Mouse (Mus musculus) ES-E14 (cell line): Measurements from ENCODE around the gene Cdh18. TPM values are rescaled to one million over a fixed set of nuclear protein-coding genes. Genes with fewer than 3 reads are reported as not detected.

ENCODE experiments used
- DNase-seq: peaks from one replicate; pipeline ENCODE4 v3.0.0-alpha.2; 2013; ENCODE audit warnings: low read depth, low spot score
- H3K27ac ChIP-seq: 2 replicates; pipeline ENCODE4 v1.5.1; 2012; ENCODE audit warnings: low read depth, mild to moderate bottlenecking, low read length, moderate library complexity, mixed read lengths; ENCODE audit not compliant: poor library complexity, insufficient read depth, severe bottlenecking
- H3K36me3 ChIP-seq: 2 replicates; pipeline ENCODE4 v1.6.1; 2012; ENCODE audit warnings: mild to moderate bottlenecking, low read length, moderate library complexity, mixed read lengths; ENCODE audit not compliant: control insufficient read depth, poor library complexity, insufficient read depth, severe bottlenecking
- H3K4me1 ChIP-seq, 2 experiments: fragments of 150-350 bp in 1 of 2; sonication (generic) in 1 of 2; 2 replicates each; pipeline ENCODE4 v1.6.1; 2012; ENCODE audit warnings: low read length in 2 of 2, mild to moderate bottlenecking in 1 of 2, mixed read lengths in 1 of 2; ENCODE audit not compliant: control insufficient read depth in 2 of 2, insufficient read depth in 2 of 2, poor library complexity in 1 of 2
- H3K4me3 ChIP-seq, 2 experiments: fragments of 150-350 bp in 1 of 2; sonication (generic) in 1 of 2; 2 replicates each; pipeline ENCODE4 v1.5.1; 2012; ENCODE audit warnings: low read length in 2 of 2, low read depth in 1 of 2, mild to moderate bottlenecking in 1 of 2, mixed read lengths in 1 of 2; ENCODE audit not compliant: insufficient read depth in 1 of 2, poor library complexity in 1 of 2, severe bottlenecking in 1 of 2
- H3K9ac ChIP-seq: 2 replicates; pipeline ENCODE4 v1.6.1; 2012; ENCODE audit warnings: low read depth, mild to moderate bottlenecking, low read length, mixed read lengths; ENCODE audit not compliant: poor library complexity, insufficient read depth, severe bottlenecking
- H3K9me3 ChIP-seq: fragments of 150-350 bp; sonication (generic); 2 replicates; pipeline ENCODE4 v1.6.1; 2012; ENCODE audit warnings: low read depth, mild to moderate bottlenecking, low read length; ENCODE audit not compliant: control insufficient read depth, insufficient read depth
- CHD2 ChIP-seq: IDR thresholded peaks from 2 replicates; pipeline ENCODE4 v1.6.1; 2014; ENCODE audit warnings: mild to moderate bottlenecking, low read depth, low read length, inconsistent platforms
- HCFC1 ChIP-seq: IDR thresholded peaks from 2 replicates; pipeline ENCODE4 v1.6.1; 2012; ENCODE audit warnings: low read length, inconsistent platforms, borderline replicate concordance; ENCODE audit not compliant: insufficient read depth
- MAFK ChIP-seq: IDR thresholded peaks from 2 replicates; pipeline ENCODE4 v1.6.1; 2014; ENCODE audit warnings: mild to moderate bottlenecking, low read depth, low read length, inconsistent platforms; ENCODE audit not compliant: insufficient read depth
- ZC3H11A ChIP-seq: IDR thresholded peaks from 2 replicates; pipeline ENCODE4 v1.6.1; 2012; ENCODE audit warnings: low read depth, mild to moderate bottlenecking, inconsistent platforms, low read length, borderline replicate concordance
- ZNF384 ChIP-seq: IDR thresholded peaks from 2 replicates; pipeline ENCODE4 v1.6.1; 2012; ENCODE audit warnings: low read depth, low read length, inconsistent platforms
- in situ Hi-C, 2 experiments: fragments of 600-800 bp; cut with MboI; formaldehyde crosslinking; loops; one replicate each; pipeline ENCODE4 v1.15.1; 2025; ENCODE audit warnings: low sequenced_read_pairs in 2 of 2, inconsistent platforms in 1 of 2; ENCODE audit not compliant: unreplicated experiment in 2 of 2
- total RNA-seq: library from RNA; depleted of rRNA; stranded (reverse); fragments of 300-350 nt; gene quantifications from 2 replicates; pipeline ENCODE4 v1.2.3, GENCODE M21; 2012

The Cdh18 gene
- total RNA-seq, 1 experiment = 0.54 TPM

DNA sequence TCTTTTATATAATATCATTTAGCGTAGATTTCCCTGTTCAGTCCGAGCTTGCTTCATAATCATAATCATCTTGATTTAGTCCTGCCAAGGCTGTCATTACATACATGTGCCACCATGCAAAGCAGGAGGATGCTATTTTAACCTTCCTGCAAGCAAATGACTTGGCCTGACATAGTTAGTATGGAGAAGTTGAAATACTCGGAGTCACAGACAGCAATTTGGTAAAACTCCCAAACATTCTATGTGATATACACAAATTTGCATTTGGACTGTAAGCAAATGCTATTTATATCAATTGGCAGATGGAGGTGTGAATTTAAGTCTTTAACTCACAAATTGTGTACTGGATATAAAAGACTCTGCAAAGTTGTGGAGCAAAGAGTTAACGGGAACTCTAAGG, 616.0 kb downstream of the Cdh18 start:
- Histone ChIP-seq H3K27ac (no peak overlapping the region), H3K36me3 (no peaks in the 10 kb centered on the region), H3K9me3 (no peaks in the 10 kb centered on the region), H3K4me3 (no peak overlapping the region), H3K9ac (no peak overlapping the region), H3K4me1 (no peaks in the 10 kb centered on the region)
- DNase-seq = no peak
- in situ Hi-C loops = no loop called here
- TF ChIP-seq CHD2 (no peak), ZNF384 (no peak), HCFC1 (no peak), MAFK (no peak), ZC3H11A (no peak)

DNA sequence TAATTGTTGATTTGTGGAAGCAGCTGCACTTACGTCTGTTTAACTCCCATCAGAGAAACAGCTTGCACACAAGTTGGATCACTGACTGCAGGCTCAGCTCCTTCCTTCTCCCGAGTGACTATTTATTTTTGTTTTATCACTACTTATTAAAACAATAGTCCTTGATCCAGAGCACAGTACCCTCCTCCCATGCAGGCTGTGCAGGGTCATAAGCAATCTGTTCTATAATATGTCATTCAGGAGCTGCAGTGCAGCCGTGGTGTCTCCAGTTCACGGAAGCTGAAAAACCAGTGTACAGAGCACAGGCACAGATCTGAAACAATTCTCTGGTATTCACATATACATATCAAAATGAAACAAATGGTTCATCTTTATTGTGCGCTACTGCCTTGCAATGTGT, 625.8 kb downstream of the Cdh18 start:
- in situ Hi-C loops = no loop called here
- H3K27ac ChIP-seq = no peak overlapping the region
- H3K9ac ChIP-seq = no peak overlapping the region
- no peak overlapping the region for H3K4me3 ChIP-seq
- no peak for DNase-seq
- H3K36me3 ChIP-seq = no peaks in the 10 kb centered on the region
- TF ChIP-seq ZC3H11A = no peak
- no peak for TF ChIP-seq CHD2
- TF ChIP-seq ZNF384 = no peak
- no peak for TF ChIP-seq HCFC1
- no peak for TF ChIP-seq MAFK
- H3K4me1 ChIP-seq = no peaks in the 10 kb centered on the region
- H3K9me3 ChIP-seq = no peaks in the 10 kb centered on the region

DNA sequence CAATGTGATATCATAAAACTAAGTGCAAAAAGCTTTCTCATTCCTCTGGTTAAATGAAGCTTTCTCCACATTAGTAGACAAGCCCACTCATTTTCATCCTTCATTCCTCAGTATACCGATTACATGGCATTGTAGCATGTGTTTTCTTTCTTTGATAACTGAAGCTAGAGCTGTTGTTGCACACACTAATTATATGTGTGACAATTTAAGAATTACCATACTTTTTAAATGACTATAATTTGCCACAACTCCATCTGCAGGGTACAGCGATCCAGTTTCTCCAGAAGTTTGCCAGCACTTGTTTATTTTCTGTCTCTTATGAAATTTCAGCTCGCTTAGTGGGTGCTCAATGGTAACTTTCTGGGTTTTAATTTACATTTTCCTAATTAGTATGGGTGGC, 663.2 kb downstream of the Cdh18 start:
- no peaks in the 10 kb centered on the region for H3K36me3 ChIP-seq
- in situ Hi-C loops = no loop called here
- H3K9me3 ChIP-seq = no peaks in the 10 kb centered on the region
- H3K27ac ChIP-seq = no peak overlapping the region
- TF ChIP-seq HCFC1 = no peak
- no peak for TF ChIP-seq MAFK
- TF ChIP-seq ZC3H11A = no peak
- no peak for TF ChIP-seq CHD2
- H3K9ac ChIP-seq = no peak overlapping the region
- no peak for DNase-seq
- no peaks in the 10 kb centered on the region for H3K4me1 ChIP-seq
- H3K4me3 ChIP-seq = no peak overlapping the region

DNA sequence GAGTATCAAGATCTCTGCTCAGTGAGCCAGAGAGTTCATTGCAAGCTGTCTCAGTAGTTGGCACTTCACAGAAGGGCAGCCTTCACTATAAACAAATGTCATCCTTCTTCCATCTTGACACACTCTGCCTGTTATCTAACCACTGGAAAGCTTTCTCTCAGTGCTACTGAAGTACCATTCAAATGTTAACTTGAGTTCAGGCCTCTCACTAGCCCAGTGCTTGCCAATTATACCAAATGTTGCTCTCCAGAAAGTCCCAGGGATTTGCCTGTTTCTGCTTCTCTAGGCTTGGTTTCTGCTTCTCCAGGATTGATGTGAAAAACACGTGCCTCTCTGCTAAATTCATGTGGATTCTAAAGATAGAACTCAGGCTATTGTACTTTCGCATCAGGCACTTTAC, 681.8 kb downstream of the Cdh18 start:
- no peak for DNase-seq
- TF ChIP-seq MAFK = no peak
- in situ Hi-C loops = no loop called here
- Histone ChIP-seq H3K27ac (no peak overlapping the region), H3K4me1 (no peaks in the 10 kb centered on the region), H3K9ac (no peak overlapping the region), H3K4me3 (no peak overlapping the region), H3K36me3 (no peaks in the 10 kb centered on the region), H3K9me3 (no peaks in the 10 kb centered on the region)

DNA sequence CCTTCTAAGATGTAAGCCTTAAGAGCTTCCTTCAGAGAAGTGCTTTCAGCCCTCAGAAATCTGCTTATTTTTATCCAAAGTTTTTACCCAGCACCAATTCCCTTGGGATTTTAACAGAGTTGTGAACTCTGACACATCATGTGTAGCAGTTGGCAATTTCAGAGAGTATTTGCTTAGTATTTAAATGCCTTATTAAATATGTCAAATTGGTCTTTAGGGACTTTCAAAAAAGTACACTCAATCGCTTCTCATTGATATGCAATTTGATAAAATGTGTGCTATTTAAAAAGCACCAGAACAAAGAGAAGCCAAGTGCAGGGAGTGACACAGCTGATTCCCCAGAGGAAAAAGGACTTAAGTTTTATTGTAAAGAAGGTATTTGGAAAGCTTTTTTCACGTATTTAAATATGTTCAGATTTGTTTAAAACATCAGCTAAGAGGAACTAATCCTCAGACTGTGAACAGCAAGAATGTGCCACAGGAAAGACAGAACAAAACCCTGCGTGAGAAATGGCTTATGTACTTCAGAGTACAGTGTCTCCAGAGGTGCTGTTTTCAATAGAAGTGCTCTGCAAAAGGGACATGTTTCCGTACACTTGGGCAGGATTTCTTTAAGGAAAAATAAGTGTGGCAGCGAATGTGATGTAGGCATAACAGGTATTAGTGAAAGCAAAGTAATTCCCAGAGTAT, 709.1 kb downstream of the Cdh18 start:
- Histone ChIP-seq H3K36me3 (no peaks in the 10 kb centered on the region), H3K4me3 (no peak overlapping the region), H3K9me3 (no peaks in the 10 kb centered on the region), H3K9ac (no peak overlapping the region), H3K27ac (no peak overlapping the region), H3K4me1 (no peaks in the 10 kb centered on the region)
- TF ChIP-seq MAFK = no peak
- TF ChIP-seq CHD2 = no peak
- no peak for TF ChIP-seq ZNF384
- TF ChIP-seq HCFC1 = no peak
- TF ChIP-seq ZC3H11A = no peak
- no peak for DNase-seq
- in situ Hi-C loops = no loop called here
